Mouse (Mus musculus): Measurements from ENCODE around the gene Pbx2. TPM values are rescaled to one million over a fixed set of nuclear protein-coding genes. Genes with fewer than 3 reads are reported as not detected.
"Not testable (repeated sequence)": the region's sequence is repeated elsewhere in the genome, so short reads cannot be mapped to it uniquely, and the experiment has no call there.

The Pbx2 gene
- 5.6 and 6.9 TPM in 2 replicates for polyA plus RNA-seq (2015; fragmentation: Nextera tagmentation; extraction: Ambion mirVana)

- H3K9ac ChIP-seq (ENCODE audit: low read depth, low read length): peak within 1 kb of the TSS; percentile 99
- peaks cover 56% of the 10 kb centered on the region for H3K4me1 ChIP-seq (ENCODE audit: control insufficient read depth, insufficient read depth, low read length)
- H3K4me3 ChIP-seq (ENCODE audit: low read length): peak within 1 kb of the TSS; percentile 90
- no peaks in the 10 kb centered on the region for H3K9me3 ChIP-seq (ENCODE audit: control insufficient read depth, low read length)
- H3K27me3 ChIP-seq (replicated peaks; ENCODE audit: control insufficient read depth, insufficient read depth, low read length): no peaks in the 10 kb centered on the region
- peak within 1 kb of the TSS; percentile 92 for H3K4me2 ChIP-seq (ENCODE audit: low read depth, low read length)
- 7% methylated on average over 21 of the region's 21 CpGs for WGBS
- ATAC-seq: peak; percentile 16
- H3K27ac ChIP-seq (ENCODE audit: low read length): peak within 1 kb of the TSS; percentile 99
- H3K36me3 ChIP-seq (ENCODE audit: control insufficient read depth, insufficient read depth, low read length): peaks cover 12% of the 10 kb centered on the region
These were observed at the start of gene Pbx2 for GRCm38 (mm10) chr17:34591029-34591993. Gene Pbx2 (plus strand): TSS chr17:34591266.

- ATAC-seq; H3K27ac ChIP-seq (ENCODE audit: low read length); H3K4me2 ChIP-seq (ENCODE audit: low read depth, low read length); H3K36me3 ChIP-seq (ENCODE audit: control insufficient read depth, insufficient read depth, low read length); H3K9me3 ChIP-seq (ENCODE audit: control insufficient read depth, low read length); H3K9ac ChIP-seq (ENCODE audit: low read depth, low read length); H3K4me1 ChIP-seq (ENCODE audit: control insufficient read depth, insufficient read depth, low read length); H3K4me3 ChIP-seq (ENCODE audit: low read length); H3K27me3 ChIP-seq (replicated peaks; ENCODE audit: control insufficient read depth, insufficient read depth, low read length): not testable (repeated sequence)
- 94% methylated on average over 12 of the region's 13 CpGs for WGBS
These were observed 47.5 kb upstream of the Pbx2 start for GRCm38 (mm10) chr17:34543567-34543966.

- Histone ChIP-seq H3K4me1 (ENCODE audit: control insufficient read depth, insufficient read depth, low read length) (no peaks in the 10 kb centered on the region), H3K27me3 (replicated peaks; ENCODE audit: control insufficient read depth, insufficient read depth, low read length) (no peaks in the 10 kb centered on the region), H3K36me3 (ENCODE audit: control insufficient read depth, insufficient read depth, low read length) (no peaks in the 10 kb centered on the region), H3K4me2 (ENCODE audit: low read depth, low read length) (no peak overlapping the region), H3K9me3 (ENCODE audit: control insufficient read depth, low read length) (no peaks in the 10 kb centered on the region), H3K9ac (ENCODE audit: low read depth, low read length) (no peak overlapping the region), H3K27ac (ENCODE audit: low read length) (peak overlapping the region; percentile 24; the same call in 1 of the 2 replicates), H3K4me3 (ENCODE audit: low read length) (no peak overlapping the region)
- WGBS: 86% methylated on average over 1 of the region's 1 CpGs
- ATAC-seq: peak; percentile 87
These were observed 44.3 kb upstream of the Pbx2 start for GRCm38 (mm10) chr17:34546797-34547196.

- no peak overlapping the region for H3K4me3 ChIP-seq (ENCODE audit: low read length)
- H3K27ac ChIP-seq (ENCODE audit: low read length): no peak overlapping the region
- H3K36me3 ChIP-seq (ENCODE audit: control insufficient read depth, insufficient read depth, low read length): no peaks in the 10 kb centered on the region
- H3K4me1 ChIP-seq (ENCODE audit: control insufficient read depth, insufficient read depth, low read length): no peaks in the 10 kb centered on the region
- no peaks in the 10 kb centered on the region for H3K9me3 ChIP-seq (ENCODE audit: control insufficient read depth, low read length)
- H3K9ac ChIP-seq (ENCODE audit: low read depth, low read length): no peak overlapping the region
- 85% methylated on average over 4 of the region's 4 CpGs for WGBS
- no peak for ATAC-seq
- no peaks in the 10 kb centered on the region for H3K27me3 ChIP-seq (replicated peaks; ENCODE audit: control insufficient read depth, insufficient read depth, low read length)
- H3K4me2 ChIP-seq (ENCODE audit: low read depth, low read length): no peak overlapping the region
These were observed 43.5 kb upstream of the Pbx2 start for GRCm38 (mm10) chr17:34547601-34548000.

- WGBS: 86% methylated on average over 3 of the region's 3 CpGs
- no peak for ATAC-seq
- no peaks in the 10 kb centered on the region for H3K36me3 ChIP-seq (ENCODE audit: control insufficient read depth, insufficient read depth, low read length)
- H3K27me3 ChIP-seq (replicated peaks; ENCODE audit: control insufficient read depth, insufficient read depth, low read length): no peaks in the 10 kb centered on the region
- H3K4me1 ChIP-seq (ENCODE audit: control insufficient read depth, insufficient read depth, low read length): no peaks in the 10 kb centered on the region
- H3K9ac ChIP-seq (ENCODE audit: low read depth, low read length): no peak overlapping the region
- H3K27ac ChIP-seq (ENCODE audit: low read length): no peak overlapping the region
- H3K4me3 ChIP-seq (ENCODE audit: low read length): no peak overlapping the region
- no peaks in the 10 kb centered on the region for H3K9me3 ChIP-seq (ENCODE audit: control insufficient read depth, low read length)
- no peak overlapping the region for H3K4me2 ChIP-seq (ENCODE audit: low read depth, low read length)
These were observed 41.9 kb upstream of the Pbx2 start for GRCm38 (mm10) chr17:34549156-34549555.

GRCm38 (mm10) chr17:34549843-34550242 is 41.2 kb upstream of the Pbx2 start:
- H3K9me3 ChIP-seq (ENCODE audit: control insufficient read depth, low read length): no peaks in the 10 kb centered on the region
- no peaks in the 10 kb centered on the region for H3K4me1 ChIP-seq (ENCODE audit: control insufficient read depth, insufficient read depth, low read length)
- H3K36me3 ChIP-seq (ENCODE audit: control insufficient read depth, insufficient read depth, low read length): no peaks in the 10 kb centered on the region
- H3K9ac ChIP-seq (ENCODE audit: low read depth, low read length): no peak overlapping the region
- no peak overlapping the region for H3K27ac ChIP-seq (ENCODE audit: low read length)
- WGBS: 61% methylated on average over 2 of the region's 2 CpGs
- ATAC-seq: peak; percentile 61; the same call in 1 of the 2 replicates
- H3K4me2 ChIP-seq (ENCODE audit: low read depth, low read length): no peak overlapping the region
- no peak overlapping the region for H3K4me3 ChIP-seq (ENCODE audit: low read length)
- H3K27me3 ChIP-seq (replicated peaks; ENCODE audit: control insufficient read depth, insufficient read depth, low read length): no peaks in the 10 kb centered on the region

- Histone ChIP-seq H3K9me3 (ENCODE audit: control insufficient read depth, low read length) (no peaks in the 10 kb centered on the region), H3K4me3 (ENCODE audit: low read length) (no peak overlapping the region), H3K36me3 (ENCODE audit: control insufficient read depth, insufficient read depth, low read length) (no peaks in the 10 kb centered on the region), H3K27me3 (replicated peaks; ENCODE audit: control insufficient read depth, insufficient read depth, low read length) (no peaks in the 10 kb centered on the region), H3K4me2 (ENCODE audit: low read depth, low read length) (no peak overlapping the region), H3K9ac (ENCODE audit: low read depth, low read length) (no peak overlapping the region), H3K27ac (ENCODE audit: low read length) (no peak overlapping the region), H3K4me1 (ENCODE audit: control insufficient read depth, insufficient read depth, low read length) (0 out of 2 replicates have a peak, but pooled peaks cover 3% of the 10 kb centered on the region)
- no peak; the same call in 1 of the 2 replicates for ATAC-seq
- WGBS: 18% methylated on average over 5 of the region's 5 CpGs
These were observed 35.6 kb upstream of the Pbx2 start for GRCm38 (mm10) chr17:34555483-34555882.

GRCm38 (mm10) chr17:34556406-34556805 is 34.7 kb upstream of the Pbx2 start:
- H3K4me1 ChIP-seq (ENCODE audit: control insufficient read depth, insufficient read depth, low read length): 0 out of 2 replicates have a peak, but pooled peaks cover 3% of the 10 kb centered on the region
- no peak overlapping the region for H3K9ac ChIP-seq (ENCODE audit: low read depth, low read length)
- H3K4me2 ChIP-seq (ENCODE audit: low read depth, low read length): no peak overlapping the region
- no peak overlapping the region for H3K27ac ChIP-seq (ENCODE audit: low read length)
- no peak overlapping the region for H3K4me3 ChIP-seq (ENCODE audit: low read length)
- no peak for ATAC-seq
- whole genome bisulfite sequencing: 79% methylated on average over 8 of the region's 8 CpGs
- H3K36me3 ChIP-seq (ENCODE audit: control insufficient read depth, insufficient read depth, low read length): no peaks in the 10 kb centered on the region
- no peaks in the 10 kb centered on the region for H3K9me3 ChIP-seq (ENCODE audit: control insufficient read depth, low read length)
- H3K27me3 ChIP-seq (replicated peaks; ENCODE audit: control insufficient read depth, insufficient read depth, low read length): no peaks in the 10 kb centered on the region

GRCm38 (mm10) chr17:34557411-34557810 is 33.7 kb upstream of the Pbx2 start:
- 0 out of 2 replicates have a peak, but pooled peaks cover 3% of the 10 kb centered on the region for H3K4me1 ChIP-seq (ENCODE audit: control insufficient read depth, insufficient read depth, low read length)
- H3K9me3 ChIP-seq (ENCODE audit: control insufficient read depth, low read length): no peaks in the 10 kb centered on the region
- ATAC-seq: no peak
- H3K36me3 ChIP-seq (ENCODE audit: control insufficient read depth, insufficient read depth, low read length): no peaks in the 10 kb centered on the region
- no peak overlapping the region for H3K9ac ChIP-seq (ENCODE audit: low read depth, low read length)
- no peak overlapping the region for H3K27ac ChIP-seq (ENCODE audit: low read length)
- 68% methylated on average over 11 of the region's 11 CpGs for WGBS
- no peak overlapping the region for H3K4me3 ChIP-seq (ENCODE audit: low read length)
- H3K27me3 ChIP-seq (replicated peaks; ENCODE audit: control insufficient read depth, insufficient read depth, low read length): no peaks in the 10 kb centered on the region
- H3K4me2 ChIP-seq (ENCODE audit: low read depth, low read length): no peak overlapping the region

All from intestine, embryonic 16.5 days (tissue).